Mouse (Mus musculus): ENCODE measurements around the gene Fat4. TPM values are rescaled to one million over a fixed set of nuclear protein-coding genes. Genes with fewer than 3 reads are reported as not detected.

The Fat4 gene
- polyA plus RNA-seq, 1 experiment from 2014 or later = 7.6 TPM

DNA sequence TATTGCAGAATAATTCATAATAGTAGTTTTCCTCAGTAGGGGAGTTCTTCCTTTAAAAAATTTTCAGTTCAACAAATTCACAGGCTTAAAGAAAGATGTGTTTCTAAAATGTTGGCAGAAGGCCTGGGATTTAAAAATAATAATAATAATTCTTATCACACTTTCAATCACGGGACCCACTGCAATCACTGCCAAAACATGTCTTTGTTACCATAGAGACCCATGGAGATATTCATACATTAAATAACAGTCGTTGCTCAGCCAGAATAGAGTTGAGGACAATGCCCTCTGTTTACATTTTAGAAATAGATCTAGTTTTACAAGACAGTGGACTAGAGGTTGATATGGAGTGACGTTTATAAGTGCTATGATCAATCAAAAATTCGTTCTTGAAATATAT lies 159.7 kb downstream of the Fat4 start:
- no peaks in the 10 kb centered on the region for H3K36me3 ChIP-seq (replicated peaks)
- H3K4me1 ChIP-seq = peaks cover 50% of the 10 kb centered on the region
- 78% methylated on average over 4 of the region's 4 CpGs for WGBS
- no peak overlapping the region for H3K4me3 ChIP-seq
- 0 out of 2 replicates have a peak, but pooled peaks cover 2% of the 10 kb centered on the region for H3K9me3 ChIP-seq
- no peak for DNase-seq (ENCODE audit: extremely low spot score, low spot score)
- H3K27me3 ChIP-seq (ENCODE audit: poor library complexity, severe bottlenecking) = peaks cover 22% of the 10 kb centered on the region; the same call in 1 of the 2 replicates
- H3K27ac ChIP-seq = no peak overlapping the region

DNA sequence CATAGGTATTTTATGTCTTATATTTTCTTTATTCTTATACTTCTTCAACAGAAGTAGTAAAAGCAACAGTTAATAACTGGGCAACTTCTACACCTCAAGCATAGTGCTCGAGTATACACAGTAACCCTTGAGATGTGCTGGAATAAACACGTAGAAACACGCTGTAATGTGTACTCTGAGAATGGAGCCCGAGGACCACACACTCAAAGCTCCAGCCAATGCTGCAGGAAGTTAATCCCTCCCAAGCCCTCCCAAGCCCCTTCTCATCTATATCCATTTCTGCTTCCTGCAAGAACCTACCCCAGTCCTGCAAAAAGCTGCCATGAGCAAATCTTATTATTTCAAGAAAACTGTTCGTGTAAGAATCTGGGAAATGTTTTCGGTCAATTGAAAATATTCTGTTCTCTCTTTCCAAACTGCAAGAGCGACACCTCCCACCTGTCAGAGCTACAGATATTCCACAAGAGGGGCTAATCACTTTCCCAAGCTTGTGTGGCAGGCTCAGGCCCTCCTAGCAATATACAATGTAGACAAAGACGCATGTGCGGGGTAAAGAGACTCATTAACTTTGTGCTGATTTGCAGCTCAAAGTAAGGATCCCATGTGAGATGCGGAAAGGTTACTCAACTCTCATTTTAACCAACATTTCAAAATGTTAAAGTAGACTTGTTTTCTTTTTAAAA lies 161.0 kb downstream of the Fat4 start:
- WGBS = 53% methylated on average over 10 of the region's 10 CpGs
- H3K4me3 ChIP-seq = no peak overlapping the region
- 0 out of 2 replicates have a peak, but pooled peaks cover 6% of the 10 kb centered on the region for H3K9me3 ChIP-seq
- peak overlapping the region; percentile 72 for H3K27ac ChIP-seq
- H3K4me1 ChIP-seq = peaks cover 50% of the 10 kb centered on the region
- H3K27me3 ChIP-seq (ENCODE audit: poor library complexity, severe bottlenecking) = peaks cover 22% of the 10 kb centered on the region; the same call in 1 of the 2 replicates
- peak; percentile 46 for DNase-seq (ENCODE audit: extremely low spot score, low spot score)
- no peaks in the 10 kb centered on the region for H3K36me3 ChIP-seq (replicated peaks)

DNA sequence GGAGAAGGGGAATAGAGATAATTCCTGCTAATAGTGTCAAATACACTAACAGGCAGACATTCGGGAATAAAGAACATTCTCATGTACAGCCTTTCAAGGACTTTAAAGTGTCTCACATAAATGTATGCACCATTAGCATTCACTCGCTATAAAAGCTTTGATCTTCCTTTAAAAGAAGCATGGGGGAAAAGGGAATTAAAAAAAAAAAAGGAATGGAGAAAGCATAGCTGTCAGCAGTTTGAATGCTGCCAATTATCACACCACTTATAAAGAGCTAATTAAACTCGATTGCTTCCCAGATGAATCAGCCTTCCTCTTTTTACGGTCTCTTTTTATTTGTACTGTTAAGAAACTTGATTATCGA lies 161.5 kb downstream of the Fat4 start:
- Histone ChIP-seq H3K27me3 (ENCODE audit: poor library complexity, severe bottlenecking) (peaks cover 22% of the 10 kb centered on the region; the same call in 1 of the 2 replicates), H3K4me3 (no peak overlapping the region), H3K9me3 (0 out of 2 replicates have a peak, but pooled peaks cover 6% of the 10 kb centered on the region), H3K27ac (peak overlapping the region; percentile 72; the same call in 1 of the 2 replicates), H3K4me1 (peaks cover 53% of the 10 kb centered on the region), H3K36me3 (replicated peaks) (no peaks in the 10 kb centered on the region)
- 45% methylated on average over 5 of the region's 5 CpGs for WGBS
- no peak for DNase-seq (ENCODE audit: extremely low spot score, low spot score)

DNA sequence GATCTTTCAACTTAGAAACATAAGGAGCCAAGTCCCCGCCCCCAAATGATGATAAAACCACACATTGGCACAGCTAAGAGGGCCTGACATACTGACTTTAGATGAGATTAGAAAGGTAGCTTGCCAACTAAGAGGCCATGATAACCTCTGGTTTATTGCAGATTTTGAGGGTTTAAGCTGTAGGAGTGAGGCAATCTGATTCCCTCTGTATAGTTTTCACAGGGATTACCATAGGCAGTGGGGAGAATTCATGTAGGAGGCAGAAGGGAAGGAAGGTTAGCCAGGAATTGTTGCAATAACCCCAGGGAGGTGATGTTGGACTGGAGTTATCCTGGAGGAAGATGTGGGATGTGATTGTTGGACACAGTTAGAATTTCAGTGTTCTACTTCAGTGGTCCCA lies 163.4 kb downstream of the Fat4 start:
- no peaks in the 10 kb centered on the region for H3K36me3 ChIP-seq (replicated peaks)
- H3K27me3 ChIP-seq (ENCODE audit: poor library complexity, severe bottlenecking) = peaks cover 17% of the 10 kb centered on the region; the same call in 1 of the 2 replicates
- H3K4me1 ChIP-seq = peaks cover 44% of the 10 kb centered on the region
- 0 out of 2 replicates have a peak, but pooled peaks cover 6% of the 10 kb centered on the region for H3K9me3 ChIP-seq
- H3K4me3 ChIP-seq = no peak overlapping the region
- 98% methylated on average over 1 of the region's 1 CpGs for WGBS
- no peak overlapping the region for H3K27ac ChIP-seq
- no peak for DNase-seq (ENCODE audit: extremely low spot score, low spot score)

DNA sequence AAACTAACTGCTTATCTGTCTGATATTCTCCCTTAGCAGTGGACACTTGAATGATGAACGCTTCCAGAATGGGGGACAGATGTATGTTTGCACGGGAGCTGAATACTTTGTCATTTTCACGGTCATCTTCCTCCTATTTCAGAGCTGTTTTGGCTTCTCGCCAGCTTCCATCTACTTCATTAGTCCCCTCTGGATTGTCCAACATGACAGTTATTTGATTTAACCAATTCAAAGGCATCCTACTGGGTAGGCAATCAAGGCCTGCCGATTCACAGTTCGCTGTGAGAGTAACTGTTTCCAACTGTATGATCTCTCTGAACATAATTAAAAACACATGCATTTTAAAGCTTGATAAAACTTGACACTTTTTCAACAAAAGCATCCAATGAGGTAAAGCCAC lies 166.3 kb downstream of the Fat4 start:
- peaks cover 14% of the 10 kb centered on the region; the same call in 1 of the 2 replicates for H3K27me3 ChIP-seq (ENCODE audit: poor library complexity, severe bottlenecking)
- no peak overlapping the region for H3K4me3 ChIP-seq
- peaks cover 15% of the 10 kb centered on the region for H3K4me1 ChIP-seq
- H3K9me3 ChIP-seq = 0 out of 2 replicates have a peak, but pooled peaks cover 6% of the 10 kb centered on the region
- H3K36me3 ChIP-seq (replicated peaks) = no peaks in the 10 kb centered on the region
- DNase-seq (ENCODE audit: extremely low spot score, low spot score) = no peak
- no peak overlapping the region for H3K27ac ChIP-seq
- WGBS = 70% methylated on average over 6 of the region's 6 CpGs
